Mouse (Mus musculus) stomach, embryonic 14.5 days (tissue): ENCODE data around the gene Tmsb4x. TPM values are rescaled to one million over a fixed set of nuclear protein-coding genes. Genes with fewer than 3 reads are reported as not detected.

ENCODE experiments used
- ATAC-seq: fragments of 200-750 bp; cut with Nextera tagmentation; 2 replicates; pipeline ENCODE4 v1.8.0; 2017; ENCODE audit warnings: low read depth, moderate TSS enrichment; ENCODE audit not compliant: insufficient number of reproducible peaks, insufficient read depth, low FRiP score
- H3K27ac ChIP-seq: fragments of 300-500 bp; sonication (generic); 2 replicates; pipeline ENCODE4 v1.5.1; 2014; ENCODE audit warnings: mild to moderate bottlenecking, low read length, moderate library complexity, mixed read lengths
- H3K27me3 ChIP-seq: fragments of 300-500 bp; sonication (generic); 2 replicates; pipeline ENCODE4 v1.6.1; 2014; ENCODE audit warnings: low read length, control low read depth, mixed read lengths; ENCODE audit not compliant: control insufficient read depth, insufficient read depth
- H3K36me3 ChIP-seq: fragments of 300-500 bp; sonication (generic); 2 replicates; pipeline ENCODE4 v1.6.1; 2014; ENCODE audit warnings: mild to moderate bottlenecking, control low read depth, low read length, moderate library complexity, mixed read lengths; ENCODE audit not compliant: control insufficient read depth, insufficient read depth
- H3K4me1 ChIP-seq: fragments of 300-500 bp; sonication (generic); 2 replicates; pipeline ENCODE4 v1.6.1; 2014; ENCODE audit warnings: low read length, control low read depth, mixed read lengths; ENCODE audit not compliant: control insufficient read depth, insufficient read depth
- H3K4me2 ChIP-seq: fragments of 300-500 bp; sonication (generic); replicated peaks from 2 replicates; pipeline ENCODE4 v1.6.1; 2014; ENCODE audit warnings: low read depth, low read length, control low read depth
- H3K4me3 ChIP-seq: fragments of 300-500 bp; sonication (generic); 2 replicates; pipeline ENCODE4 v1.5.1; 2014; ENCODE audit warnings: low read depth, low read length, control low read depth
- H3K9ac ChIP-seq: fragments of 300-500 bp; sonication (generic); replicated peaks from 2 replicates; pipeline ENCODE4 v1.6.1; 2014; ENCODE audit warnings: low read depth, mild to moderate bottlenecking, control low read depth, low read length, moderate library complexity, mixed read lengths
- H3K9me3 ChIP-seq: fragments of 300-500 bp; sonication (generic); 2 replicates; pipeline ENCODE4 v1.6.1; 2016; ENCODE audit warnings: low read depth, low read length, control low read depth; ENCODE audit not compliant: control insufficient read depth
- WGBS: fragments of 180-500 bp; shearing (Covaris S2); extraction: QIAGEN DNeasy Blood & Tissue Kit; methylation state at CpG from one replicate; pipeline ENCODE4 v1.1.7; 2014; 5-methylcytosine and 5-hydroxymethylcytosine counted together
- polyA plus RNA-seq: library from polyadenylated mRNA; unstranded; fragments of >200 nt; fragmentation: Nextera tagmentation; extraction: Ambion mirVana; gene quantifications from 2 replicates; pipeline ENCODE4 v1.2.1, GENCODE M21; 2014

The Tmsb4x gene
- polyA plus RNA-seq, 1 experiment from 2014 or later = 5,407 TPM

DNA sequence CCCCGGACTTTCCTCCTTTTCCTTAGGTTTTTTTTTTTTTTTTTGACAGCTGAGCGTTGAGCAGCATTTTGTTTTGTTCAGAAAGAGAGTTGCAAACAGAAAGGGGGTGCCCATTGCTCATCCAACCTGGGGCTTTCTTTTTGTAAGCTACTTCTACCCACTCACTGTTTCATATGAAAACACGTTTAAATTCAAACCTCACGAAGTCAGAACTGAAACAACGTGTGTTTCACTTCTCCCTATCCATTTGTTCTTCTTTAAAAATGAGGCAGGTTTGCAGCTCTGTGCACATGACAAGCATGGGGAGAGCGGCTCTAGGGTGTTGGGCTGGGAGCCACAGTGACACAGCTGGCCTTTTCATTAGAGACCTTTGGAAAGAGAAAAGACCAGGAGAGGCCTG, 33.8 kb downstream of the Tmsb4x start:
- Histone ChIP-seq H3K27ac (no peak overlapping the region), H3K27me3 (no peaks in the 10 kb centered on the region), H3K9ac (no peak overlapping the region), H3K4me3 (no peak overlapping the region), H3K4me2 (no peak overlapping the region), H3K9me3 (no peaks in the 10 kb centered on the region), H3K36me3 (no peaks in the 10 kb centered on the region), H3K4me1 (no peaks in the 10 kb centered on the region)
- 82% methylated on average over 6 of the region's 6 CpGs for WGBS
- ATAC-seq = no peak

DNA sequence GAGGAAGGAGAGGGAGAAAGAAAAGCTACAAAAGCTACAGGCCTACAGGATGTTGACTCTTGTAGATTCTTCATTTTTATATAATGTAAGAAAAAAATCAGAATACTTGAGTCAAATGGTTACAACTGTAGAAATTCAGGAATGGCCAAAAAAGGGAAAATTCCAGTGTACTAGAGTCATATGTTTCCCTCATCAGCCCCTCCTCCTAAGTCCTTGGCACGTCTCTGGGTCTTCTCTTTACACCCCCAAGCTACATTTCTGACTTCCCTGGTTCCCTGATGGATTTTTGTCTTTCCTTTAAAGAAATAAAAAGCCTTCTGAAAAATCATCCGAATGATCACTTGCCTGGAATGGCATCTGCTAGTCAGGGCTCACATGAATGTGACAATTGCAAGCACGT, 34.8 kb downstream of the Tmsb4x start:
- no peak overlapping the region for H3K4me3 ChIP-seq
- H3K9ac ChIP-seq = no peak overlapping the region
- no peak for ATAC-seq
- H3K4me1 ChIP-seq = no peaks in the 10 kb centered on the region
- no peak overlapping the region for H3K4me2 ChIP-seq
- H3K27ac ChIP-seq = no peak overlapping the region
- H3K36me3 ChIP-seq = no peaks in the 10 kb centered on the region
- no peaks in the 10 kb centered on the region for H3K27me3 ChIP-seq
- no peaks in the 10 kb centered on the region for H3K9me3 ChIP-seq
- WGBS = 69% methylated on average over 3 of the region's 3 CpGs

GRCm38 (mm10) chrX:167172256-167172655, 36.9 kb downstream of the Tmsb4x start:
- H3K27ac ChIP-seq = no peak overlapping the region
- ATAC-seq = no peak
- no peaks in the 10 kb centered on the region for H3K9me3 ChIP-seq
- H3K27me3 ChIP-seq = no peaks in the 10 kb centered on the region
- no peak overlapping the region for H3K4me3 ChIP-seq
- H3K4me2 ChIP-seq = no peak overlapping the region
- no peaks in the 10 kb centered on the region for H3K4me1 ChIP-seq
- no peak overlapping the region for H3K9ac ChIP-seq
- 67% methylated on average over 2 of the region's 2 CpGs for WGBS
- H3K36me3 ChIP-seq = no peaks in the 10 kb centered on the region

- Histone ChIP-seq H3K4me1 (no peaks in the 10 kb centered on the region), H3K27me3 (no peaks in the 10 kb centered on the region), H3K27ac (no peak overlapping the region), H3K9me3 (no peaks in the 10 kb centered on the region), H3K9ac (no peak overlapping the region), H3K4me2 (no peak overlapping the region), H3K4me3 (no peak overlapping the region), H3K36me3 (no peaks in the 10 kb centered on the region)
- ATAC-seq = no peak
- WGBS = 67% methylated on average over 2 of the region's 2 CpGs
Measured at GRCm38 (mm10) chrX:167171281-167171680, 37.8 kb downstream of the Tmsb4x start.

- Histone ChIP-seq H3K9me3 (no peaks in the 10 kb centered on the region), H3K4me1 (no peaks in the 10 kb centered on the region), H3K27me3 (no peaks in the 10 kb centered on the region), H3K4me3 (no peak overlapping the region), H3K9ac (no peak overlapping the region), H3K4me2 (no peak overlapping the region), H3K27ac (no peak overlapping the region), H3K36me3 (no peaks in the 10 kb centered on the region)
- 70% methylated on average over 2 of the region's 2 CpGs for WGBS
- ATAC-seq = no peak
Measured at GRCm38 (mm10) chrX:167167282-167167681, 41.8 kb downstream of the Tmsb4x start.

DNA sequence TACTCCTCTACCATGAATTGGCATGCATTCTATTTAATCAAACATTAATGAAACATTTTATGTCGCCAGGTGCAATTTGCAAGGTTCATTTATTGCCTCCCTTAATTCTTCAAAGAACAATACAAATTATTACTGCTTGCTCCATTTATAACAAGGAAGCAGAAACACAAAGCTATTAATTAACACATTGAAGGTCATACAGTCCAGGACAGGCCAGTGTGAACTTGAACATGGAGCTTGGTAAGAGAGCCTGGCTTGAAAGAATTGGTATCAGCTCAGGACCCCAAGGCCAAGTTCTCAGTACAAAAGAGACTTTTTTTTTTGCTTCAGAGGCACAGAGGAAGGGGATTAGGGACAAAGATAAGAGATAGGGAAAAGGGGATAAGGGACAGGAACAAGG, 43.1 kb downstream of the Tmsb4x start:
- Histone ChIP-seq H3K9ac (no peak overlapping the region), H3K4me1 (no peaks in the 10 kb centered on the region), H3K4me3 (no peak overlapping the region), H3K4me2 (no peak overlapping the region), H3K36me3 (no peaks in the 10 kb centered on the region), H3K27ac (no peak overlapping the region), H3K9me3 (no peaks in the 10 kb centered on the region), H3K27me3 (no peaks in the 10 kb centered on the region)
- WGBS = 85% methylated on average over 1 of the region's 1 CpGs
- ATAC-seq = no peak

DNA sequence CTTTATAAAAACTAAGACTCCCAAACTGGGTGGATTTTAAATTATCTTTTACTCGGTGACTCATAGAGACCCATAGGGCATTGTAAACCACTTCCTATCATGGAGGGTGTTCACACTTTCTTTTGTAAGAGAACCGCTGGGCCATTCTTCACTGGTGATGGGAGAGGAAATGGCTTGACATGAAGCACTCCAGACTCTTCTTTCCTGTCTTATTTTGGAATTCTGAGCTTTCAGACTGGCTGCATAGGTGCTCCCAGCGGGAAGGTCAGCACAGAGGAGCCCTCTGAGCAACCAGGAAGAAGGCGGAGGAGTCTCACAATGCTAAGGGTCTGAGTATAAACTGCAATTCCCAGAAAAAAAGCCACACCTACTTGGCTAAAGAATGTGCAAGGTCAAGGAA, 51.4 kb downstream of the Tmsb4x start:
- H3K27me3 ChIP-seq = no peaks in the 10 kb centered on the region
- no peak overlapping the region for H3K4me2 ChIP-seq
- no peaks in the 10 kb centered on the region for H3K4me1 ChIP-seq
- H3K36me3 ChIP-seq = no peaks in the 10 kb centered on the region
- H3K9ac ChIP-seq = no peak overlapping the region
- 69% methylated on average over 4 of the region's 4 CpGs for WGBS
- no peaks in the 10 kb centered on the region for H3K9me3 ChIP-seq
- no peak overlapping the region for H3K27ac ChIP-seq
- ATAC-seq = no peak
- H3K4me3 ChIP-seq = no peak overlapping the region

Other genes with a start within 250 kb of the Tmsb4x start
- 0.20 and 0.62 TPM in 2 replicates for gene Tlr8, start 55.0 kb upstream of the Tmsb4x start, polyA plus RNA-seq
- 0.88 and 0.97 TPM in 2 replicates for gene Tlr7, start 121.2 kb upstream of the Tmsb4x start, polyA plus RNA-seq
- 28.6 and 31.0 TPM in 2 replicates for gene Prps2, start 173.4 kb upstream of the Tmsb4x start, polyA plus RNA-seq